Mouse (Mus musculus) midbrain, postnatal 0 days (tissue): Measurements from ENCODE around the gene Pcbp2. TPM values are rescaled to one million over a fixed set of nuclear protein-coding genes. Genes with fewer than 3 reads are reported as not detected.
A peak's percentile ranks its signal among the peaks of the same experiment; 100 is the strongest.

Experiments
- ATAC-seq: fragments of 200-750 bp; cut with Nextera tagmentation; 2 replicates; pipeline ENCODE4 v1.8.0; 2017; ENCODE audit warnings: moderate number of reproducible peaks, mild to moderate bottlenecking, moderate TSS enrichment, moderate library complexity; ENCODE audit not compliant: low FRiP score
- DNase-seq: peaks from one replicate; pipeline ENCODE4 v3.0.0-alpha.2; 2015; ENCODE audit warnings: low spot score
- H3K27ac ChIP-seq: fragments of 300-500 bp; sonication (generic); 2 replicates; pipeline ENCODE4 v1.5.1; 2014; ENCODE audit warnings: low read depth, mild to moderate bottlenecking, low read length, mixed read lengths
- H3K27me3 ChIP-seq: fragments of 300-500 bp; sonication (generic); 2 replicates; pipeline ENCODE4 v1.6.1; 2014; ENCODE audit warnings: low read length, control low read depth, mixed read lengths; ENCODE audit not compliant: insufficient read depth
- H3K36me3 ChIP-seq: fragments of 300-500 bp; sonication (generic); 2 replicates; pipeline ENCODE4 v1.6.1; 2014; ENCODE audit warnings: low read length, control low read depth, mixed read lengths; ENCODE audit not compliant: insufficient read depth
- H3K4me1 ChIP-seq: fragments of 300-500 bp; sonication (generic); 2 replicates; pipeline ENCODE4 v1.6.1; 2014; ENCODE audit warnings: mild to moderate bottlenecking, control low read depth, antibody characterized with exemption, low read length, mixed read lengths; ENCODE audit not compliant: insufficient read depth
- H3K4me2 ChIP-seq: fragments of 300-500 bp; sonication (generic); 2 replicates; pipeline ENCODE4 v1.6.1; 2014; ENCODE audit warnings: low read depth, mild to moderate bottlenecking, low read length, mixed read lengths; ENCODE audit not compliant: poor library complexity, severe bottlenecking
- H3K4me3 ChIP-seq: fragments of 300-500 bp; sonication (generic); 2 replicates; pipeline ENCODE4 v1.5.1; 2014; ENCODE audit warnings: low read depth, mild to moderate bottlenecking, low read length, moderate library complexity
- H3K9ac ChIP-seq: fragments of 300-500 bp; sonication (generic); replicated peaks from 2 replicates; pipeline ENCODE4 v1.6.1; 2014; ENCODE audit warnings: mild to moderate bottlenecking, low read length, moderate library complexity, mixed read lengths; ENCODE audit not compliant: poor library complexity, severe bottlenecking
- H3K9me3 ChIP-seq: fragments of 300-500 bp; sonication (generic); 2 replicates; pipeline ENCODE4 v1.6.1; 2016; ENCODE audit warnings: low read length, control low read depth
- CTCF ChIP-seq: IDR thresholded peaks from 2 replicates; pipeline ENCODE4 v1.5.1; 2016; ENCODE audit warnings: antibody characterized with exemption, mild to moderate bottlenecking
- WGBS: fragments of 180-500 bp; shearing (Covaris S2); extraction: QIAGEN DNeasy Blood & Tissue Kit; methylation state at CpG from one replicate; pipeline ENCODE4 v1.1.7; 2014; 5-methylcytosine and 5-hydroxymethylcytosine counted together
- polyA plus RNA-seq: library from polyadenylated mRNA; unstranded; fragments of >200 nt; fragmentation: Nextera tagmentation; extraction: Ambion mirVana; gene quantifications from 2 replicates; pipeline ENCODE4 v1.2.1, GENCODE M21; 2015
- total RNA-seq: library from RNA; depleted of rRNA; stranded (reverse); fragments of >200 nt; gene quantifications from 2 replicates; pipeline ENCODE4 v1.2.3, GENCODE M21; 2014

The Pcbp2 gene
- total and polyA plus RNA-seq, 2 experiments from 2014 or later = 103 to 150 TPM

DNA sequence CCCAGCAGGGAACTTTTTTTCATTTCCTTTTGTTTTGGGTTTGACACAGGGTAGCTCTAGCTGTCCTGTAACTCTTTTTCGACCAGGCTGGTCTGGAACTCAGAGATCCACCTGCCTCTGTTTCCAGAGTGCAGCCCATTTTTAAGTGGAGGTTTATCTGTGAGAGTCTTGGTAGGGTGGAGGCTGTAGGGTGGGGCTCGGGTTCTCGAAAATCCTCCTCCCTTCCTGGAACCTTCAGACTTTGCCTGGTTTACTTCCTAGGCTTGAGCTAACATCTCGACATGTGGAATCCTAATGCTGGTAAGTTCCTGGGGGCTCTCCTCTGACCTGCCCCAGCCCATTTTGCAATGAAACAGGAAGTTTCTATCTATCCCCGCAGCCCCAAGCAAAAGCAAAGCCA is 10.5 kb upstream of the Pcbp2 start:
- Histone ChIP-seq H3K9me3 (no peaks in the 10 kb centered on the region), H3K27ac (no peak overlapping the region), H3K27me3 (no peaks in the 10 kb centered on the region), H3K9ac (no peak overlapping the region), H3K4me1 (no peaks in the 10 kb centered on the region), H3K36me3 (0 out of 2 replicates have a peak, but pooled peaks cover 2% of the 10 kb centered on the region), H3K4me2 (peak overlapping the region; percentile 52; the same call in 1 of the 2 replicates), H3K4me3 (no peak overlapping the region)
- WGBS = 71% methylated on average over 5 of the region's 5 CpGs
- DNase-seq (no peak), ATAC-seq (no peak)
- TF ChIP-seq CTCF = no peak

DNA sequence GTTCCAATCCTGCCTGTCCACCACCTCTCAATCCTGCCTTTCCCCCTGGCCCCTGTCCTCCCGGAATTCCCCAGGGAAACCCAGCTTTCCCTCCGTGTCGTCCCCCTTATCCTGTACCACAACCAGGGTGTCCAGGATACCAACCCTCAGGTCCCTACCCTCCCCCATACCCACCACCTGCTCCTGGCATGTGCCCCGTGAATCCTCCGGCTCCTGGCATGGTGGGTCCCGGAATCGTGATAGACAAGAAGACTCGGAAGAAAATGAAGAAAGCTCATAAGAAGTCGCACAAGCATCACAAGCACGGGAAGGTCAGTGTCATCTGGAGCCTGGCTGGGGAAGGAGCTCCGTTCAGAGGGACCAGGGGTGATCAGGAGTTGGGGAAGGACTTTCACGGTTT is 9.9 kb upstream of the Pcbp2 start:
- Histone ChIP-seq H3K4me3 (no peak overlapping the region), H3K4me2 (no peak overlapping the region), H3K9me3 (no peaks in the 10 kb centered on the region), H3K9ac (no peak overlapping the region), H3K27me3 (no peaks in the 10 kb centered on the region), H3K36me3 (0 out of 2 replicates have a peak, but pooled peaks cover 2% of the 10 kb centered on the region), H3K4me1 (no peaks in the 10 kb centered on the region), H3K27ac (no peak overlapping the region)
- no peak for DNase-seq
- 81% methylated on average over 12 of the region's 12 CpGs for WGBS
- ATAC-seq = no peak
- no peak for TF ChIP-seq CTCF

DNA sequence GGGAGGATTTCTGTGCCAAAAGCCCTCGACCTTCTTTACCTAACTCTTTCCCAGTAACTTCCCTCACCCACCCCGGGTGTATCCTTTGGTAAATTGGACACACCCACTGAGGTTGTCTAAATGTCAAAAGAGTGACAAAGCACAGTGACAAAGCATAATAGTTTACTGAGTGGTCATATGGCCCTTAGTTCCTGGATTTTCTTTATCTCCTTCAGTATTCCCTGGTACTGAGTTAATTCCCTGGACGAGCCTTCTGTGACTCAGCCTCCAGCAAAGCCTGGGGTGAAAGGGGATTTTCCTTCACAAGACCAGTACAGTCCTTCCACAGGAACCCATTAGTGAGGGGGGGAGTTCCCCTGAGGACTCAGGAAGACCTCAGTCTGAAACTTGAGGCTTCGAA is 9.4 kb upstream of the Pcbp2 start:
- Histone ChIP-seq H3K4me2 (no peak overlapping the region), H3K27ac (no peak overlapping the region), H3K4me3 (no peak overlapping the region), H3K9ac (no peak overlapping the region), H3K27me3 (no peaks in the 10 kb centered on the region), H3K9me3 (no peaks in the 10 kb centered on the region), H3K4me1 (no peaks in the 10 kb centered on the region), H3K36me3 (0 out of 2 replicates have a peak, but pooled peaks cover 2% of the 10 kb centered on the region)
- DNase-seq (no peak), ATAC-seq (no peak)
- WGBS = 69% methylated on average over 4 of the region's 4 CpGs
- no peak for TF ChIP-seq CTCF

DNA sequence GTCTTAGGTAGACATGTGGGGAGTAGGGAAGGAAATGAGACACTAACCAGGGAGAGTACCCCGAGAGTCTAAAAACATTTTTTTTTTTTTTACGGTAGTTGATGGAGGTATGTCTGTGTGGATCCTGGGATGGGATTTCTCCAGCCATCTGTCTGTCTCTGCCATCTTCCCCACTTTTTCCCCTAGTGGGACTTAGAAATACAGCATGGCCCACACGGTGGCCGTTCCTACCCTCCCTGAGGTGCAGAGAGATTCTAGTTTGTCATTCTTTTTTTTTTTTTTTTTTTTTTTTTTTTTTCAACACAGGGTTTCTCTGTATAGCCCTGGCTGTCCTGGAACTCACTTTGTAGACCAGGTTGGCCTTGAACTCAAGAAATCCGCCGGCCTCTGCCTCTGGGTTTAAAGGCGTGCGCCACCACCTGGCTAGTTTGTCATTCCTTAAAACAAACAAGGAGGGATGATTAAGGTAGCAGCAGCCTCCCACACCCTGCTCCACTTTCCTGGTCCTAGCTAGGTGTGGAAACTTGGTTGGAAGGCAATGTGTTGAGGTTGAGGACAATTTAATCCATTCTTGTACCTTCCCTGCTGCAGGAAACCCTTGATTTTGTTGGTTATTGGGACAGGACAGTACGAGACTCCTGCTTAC is 8.8 kb upstream of the Pcbp2 start:
- no peak overlapping the region for H3K4me3 ChIP-seq
- no peak for TF ChIP-seq CTCF
- 0 out of 2 replicates have a peak, but pooled peaks cover 2% of the 10 kb centered on the region for H3K36me3 ChIP-seq
- H3K9ac ChIP-seq = no peak overlapping the region
- H3K27ac ChIP-seq = no peak overlapping the region
- 85% methylated on average over 9 of the region's 9 CpGs for WGBS
- H3K27me3 ChIP-seq = no peaks in the 10 kb centered on the region
- DNase-seq = no peak
- H3K4me2 ChIP-seq = no peak overlapping the region
- H3K9me3 ChIP-seq = no peaks in the 10 kb centered on the region
- ATAC-seq = no peak
- H3K4me1 ChIP-seq = no peaks in the 10 kb centered on the region

DNA sequence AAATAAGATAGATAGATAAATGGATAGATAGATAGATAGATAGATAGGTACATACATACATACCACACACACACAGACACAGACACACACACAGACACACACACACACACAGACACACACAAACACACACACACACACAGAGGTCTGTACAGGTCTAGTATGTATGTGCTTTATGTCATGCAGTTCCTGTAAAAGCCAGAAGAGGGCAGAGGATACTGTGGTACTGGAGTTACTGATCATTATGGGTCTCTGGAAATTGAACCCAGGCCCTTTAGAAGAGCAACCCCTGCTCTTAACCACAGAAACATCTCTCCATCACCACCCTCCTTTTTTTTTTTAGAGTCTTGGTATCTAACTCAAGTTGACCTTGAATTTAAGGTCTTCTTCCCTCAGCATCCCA is 6.7 kb upstream of the Pcbp2 start:
- ATAC-seq (no peak), DNase-seq (no peak)
- Histone ChIP-seq H3K4me3 (no peak overlapping the region), H3K27me3 (no peaks in the 10 kb centered on the region), H3K9me3 (no peaks in the 10 kb centered on the region), H3K9ac (no peak overlapping the region), H3K4me1 (no peaks in the 10 kb centered on the region), H3K4me2 (no peak overlapping the region), H3K27ac (no peak overlapping the region), H3K36me3 (0 out of 2 replicates have a peak, but pooled peaks cover 2% of the 10 kb centered on the region)
- peak; percentile 56 for TF ChIP-seq CTCF

DNA sequence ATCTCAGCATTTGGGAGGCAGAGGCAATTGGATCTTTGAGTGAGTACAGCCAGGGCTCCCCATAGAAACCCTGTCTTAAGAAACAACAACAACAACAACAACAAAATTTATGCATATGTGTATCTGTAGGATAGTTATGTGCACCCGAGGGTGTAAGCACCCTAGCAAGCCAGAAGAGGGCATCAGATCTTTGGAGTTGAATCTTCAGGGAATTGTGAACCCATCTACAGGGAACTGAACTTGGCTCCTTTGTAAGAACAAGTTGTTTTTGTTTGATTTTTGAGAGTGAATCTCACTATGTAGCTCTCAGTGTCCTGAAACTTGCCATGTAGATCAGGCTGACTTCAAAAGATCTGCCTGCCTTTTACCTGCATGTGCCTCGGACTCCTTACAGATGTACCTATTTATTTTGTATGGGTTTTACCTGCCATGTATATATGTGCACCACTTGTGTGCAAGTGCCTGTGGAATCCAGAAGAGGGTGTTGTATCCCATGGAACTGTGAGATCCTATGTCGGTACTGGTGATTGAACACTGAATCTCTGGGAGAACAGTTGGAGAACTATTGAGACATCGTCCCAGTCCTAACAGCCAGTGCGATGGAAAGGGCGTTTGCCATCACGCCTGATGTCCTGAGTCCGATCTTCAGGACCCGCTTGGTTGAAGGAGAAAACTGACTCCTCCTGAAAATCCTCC is 1.5 kb upstream of the Pcbp2 start:
- Histone ChIP-seq H3K4me1 (no peaks in the 10 kb centered on the region), H3K4me2 (no peak overlapping the region), H3K4me3 (no peak overlapping the region), H3K9ac (no peak overlapping the region), H3K36me3 (no peaks in the 10 kb centered on the region), H3K27ac (no peak overlapping the region), H3K27me3 (no peaks in the 10 kb centered on the region), H3K9me3 (no peaks in the 10 kb centered on the region)
- no peak for DNase-seq
- TF ChIP-seq CTCF = 0 out of 2 replicates have a peak, but pooled peaks have one; percentile 7
- ATAC-seq = no peak
- 96% methylated on average over 9 of the region's 9 CpGs for WGBS
